Mouse (Mus musculus) liver, embryonic 16.5 days (tissue): ENCODE data around the gene Samd4b. TPM values are rescaled to one million over a fixed set of nuclear protein-coding genes. Genes with fewer than 3 reads are reported as not detected.
"Not testable (repeated sequence)": the region's sequence is repeated elsewhere in the genome, so short reads cannot be mapped to it uniquely, and the experiment has no call there.

Source experiments
- ATAC-seq: fragments of 200-750 bp; cut with Nextera tagmentation; 2 replicates; pipeline ENCODE4 v1.8.0; 2017; ENCODE audit warnings: low read depth, mild to moderate bottlenecking, moderate number of reproducible peaks, moderate library complexity
- H3K27ac ChIP-seq: fragments of 300-500 bp; sonication (generic); 2 replicates; pipeline ENCODE4 v1.5.1; 2014; ENCODE audit warnings: mild to moderate bottlenecking, low read length
- H3K27me3 ChIP-seq: fragments of 300-500 bp; sonication (generic); 2 replicates; pipeline ENCODE4 v1.6.1; 2014; ENCODE audit warnings: low read depth, low read length, mixed read lengths; ENCODE audit not compliant: control insufficient read depth, insufficient read depth
- H3K36me3 ChIP-seq: fragments of 300-500 bp; sonication (generic); 2 replicates; pipeline ENCODE4 v1.6.1; 2014; ENCODE audit warnings: mild to moderate bottlenecking; ENCODE audit not compliant: control insufficient read depth, insufficient read depth
- H3K4me1 ChIP-seq: fragments of 300-500 bp; sonication (generic); 2 replicates; pipeline ENCODE4 v1.6.1; 2014; ENCODE audit warnings: low read depth, low read length, mixed read lengths; ENCODE audit not compliant: control insufficient read depth
- H3K4me2 ChIP-seq: fragments of 300-500 bp; sonication (generic); 2 replicates; pipeline ENCODE4 v1.6.1; 2014; ENCODE audit warnings: low read depth, low read length, mixed read lengths
- H3K4me3 ChIP-seq: fragments of 300-500 bp; sonication (generic); 2 replicates; pipeline ENCODE4 v1.5.1; 2014; ENCODE audit warnings: low read depth, mild to moderate bottlenecking, low read length
- H3K9ac ChIP-seq: fragments of 300-500 bp; sonication (generic); 2 replicates; pipeline ENCODE4 v1.6.1; 2014; ENCODE audit warnings: low read depth, low read length
- H3K9me3 ChIP-seq: fragments of 300-500 bp; sonication (generic); replicated peaks from 2 replicates; pipeline ENCODE4 v1.6.1; 2016; ENCODE audit warnings: low read length; ENCODE audit not compliant: control insufficient read depth
- WGBS: fragments of 180-500 bp; shearing (Covaris S2); extraction: QIAGEN DNeasy Blood & Tissue Kit; methylation state at CpG from one replicate; pipeline ENCODE4 v1.1.7; 2014; ENCODE audit not compliant: insufficient replicate concordance; 5-methylcytosine and 5-hydroxymethylcytosine counted together
- polyA plus RNA-seq: library from polyadenylated mRNA; unstranded; fragments of >200 nt; fragmentation: Nextera tagmentation; extraction: Ambion mirVana; gene quantifications from 2 replicates; pipeline ENCODE4 v1.2.1, GENCODE M21; 2015

Samd4b gene
- polyA plus RNA-seq, 1 experiment from 2014 or later: 3.5 TPM

DNA sequence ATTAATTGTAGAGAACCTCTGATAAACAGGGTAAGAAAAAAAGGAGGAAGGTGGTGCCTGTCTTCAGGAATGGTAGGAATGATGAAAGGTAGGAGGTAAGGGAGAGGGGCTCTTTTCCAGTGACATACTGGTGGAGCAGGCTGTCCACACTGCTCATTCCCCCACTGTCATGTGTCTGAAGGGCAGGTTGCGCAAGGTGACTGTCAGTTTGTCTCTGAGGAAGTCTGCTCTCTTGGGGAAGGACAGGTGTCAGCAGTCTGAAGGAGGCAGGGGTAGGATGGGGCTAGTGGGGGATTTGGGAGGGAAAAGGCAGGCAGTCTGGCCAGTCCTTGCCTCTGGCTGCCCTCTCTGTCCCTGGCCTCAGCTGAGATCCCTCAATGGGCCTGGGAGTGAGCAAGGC, 196.9 kb downstream of the Samd4b start:
- ATAC-seq: 0 out of 2 replicates have a peak, but pooled peaks have one; percentile 38
- Histone ChIP-seq H3K27ac (peak overlapping the region; percentile 19; the same call in 1 of the 2 replicates), H3K4me2 (no peak overlapping the region), H3K4me3 (no peak overlapping the region), H3K36me3 (peaks cover 51% of the 10 kb centered on the region), H3K27me3 (no peaks in the 10 kb centered on the region), H3K9me3 (no peaks in the 10 kb centered on the region), H3K4me1 (no peaks in the 10 kb centered on the region; the same call in 1 of the 2 replicates), H3K9ac (no peak overlapping the region)
- 95% methylated on average over 1 of the region's 1 CpGs for WGBS

DNA sequence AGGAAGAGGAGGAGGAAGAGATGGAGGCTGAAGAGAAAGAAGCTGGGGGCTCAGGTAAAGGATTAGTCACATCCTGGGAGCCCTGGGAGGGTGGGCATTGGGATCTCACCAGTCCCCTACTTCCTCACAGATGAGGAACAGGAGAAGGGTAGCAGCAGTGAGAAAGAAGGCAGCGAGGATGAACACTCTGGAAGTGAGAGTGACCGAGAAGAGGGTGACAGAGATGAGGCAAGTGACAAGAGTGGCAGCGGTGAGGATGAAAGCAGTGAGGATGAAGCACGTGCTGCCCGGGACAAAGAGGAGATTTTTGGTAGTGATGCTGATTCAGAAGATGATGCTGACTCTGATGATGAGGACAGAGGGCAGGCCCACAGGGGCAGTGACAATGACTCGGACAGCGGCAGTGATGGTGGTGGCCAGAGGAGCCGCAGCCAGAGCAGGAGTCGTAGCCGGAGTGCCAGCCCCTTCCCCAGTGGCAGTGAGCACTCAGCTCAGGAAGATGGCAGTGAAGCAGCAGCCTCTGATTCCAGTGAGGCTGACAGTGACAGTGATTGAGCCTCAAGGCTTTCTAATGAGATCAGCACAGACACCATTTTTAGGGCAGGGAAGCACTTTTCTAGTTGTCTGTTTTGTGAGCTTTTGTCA, 199.1 kb downstream of the Samd4b start:
- H3K9me3 ChIP-seq: no peaks in the 10 kb centered on the region
- no peak overlapping the region for H3K9ac ChIP-seq
- peaks cover 45% of the 10 kb centered on the region for H3K36me3 ChIP-seq
- no peak for ATAC-seq
- no peak overlapping the region for H3K4me3 ChIP-seq
- H3K4me2 ChIP-seq: no peak overlapping the region
- H3K27me3 ChIP-seq: no peaks in the 10 kb centered on the region
- 85% methylated on average over 10 of the region's 10 CpGs for WGBS
- no peaks in the 10 kb centered on the region; the same call in none of the 2 replicates for H3K4me1 ChIP-seq
- H3K27ac ChIP-seq: no peak overlapping the region

DNA sequence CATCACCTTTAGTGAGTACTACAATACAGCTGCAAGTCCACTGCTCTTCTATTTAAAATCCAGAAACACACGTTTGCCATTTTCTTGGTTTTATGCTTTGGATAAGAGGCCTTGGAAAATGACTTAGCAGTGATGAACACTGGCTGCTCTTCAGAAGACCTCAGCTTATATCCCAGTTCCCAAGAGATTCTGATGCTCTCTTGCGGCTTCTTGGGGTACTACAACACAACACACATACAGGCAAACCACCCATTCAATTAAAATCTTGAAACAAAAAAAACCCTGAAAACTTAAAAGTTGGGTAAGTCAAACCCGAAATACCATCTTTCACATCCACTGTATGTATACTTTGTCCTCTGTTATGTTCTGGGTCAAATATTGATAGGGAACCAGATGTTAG, 199.9 kb downstream of the Samd4b start:
- H3K9ac ChIP-seq: no peak overlapping the region
- WGBS: 65% methylated on average over 3 of the region's 3 CpGs
- peaks cover 37% of the 10 kb centered on the region for H3K36me3 ChIP-seq

DNA sequence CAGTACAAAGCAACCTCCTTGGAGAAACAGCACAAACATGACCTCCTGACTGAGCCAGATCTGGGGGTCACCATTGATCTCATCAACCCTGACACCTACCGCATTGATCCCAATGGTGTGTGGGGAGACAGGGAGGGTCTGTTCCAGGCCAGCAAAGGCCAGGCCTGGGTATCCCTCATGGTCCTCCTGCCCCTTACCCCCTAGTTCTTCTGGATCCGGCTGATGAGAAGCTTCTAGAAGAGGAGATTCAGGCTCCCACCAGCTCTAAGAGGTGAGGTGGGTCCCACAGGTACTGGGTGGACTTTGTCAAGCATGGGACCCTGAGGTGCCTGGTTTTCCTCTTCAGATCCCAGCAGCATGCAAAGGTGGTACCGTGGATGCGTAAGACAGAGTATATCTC, 202.5 kb downstream of the Samd4b start:
- WGBS: 86% methylated on average over 4 of the region's 4 CpGs
- ATAC-seq: no peak
- H3K27ac ChIP-seq: no peak overlapping the region
- H3K4me1 ChIP-seq: peaks cover 14% of the 10 kb centered on the region
- no peak overlapping the region for H3K9ac ChIP-seq
- no peaks in the 10 kb centered on the region for H3K27me3 ChIP-seq
- no peaks in the 10 kb centered on the region for H3K9me3 ChIP-seq
- H3K36me3 ChIP-seq: peaks cover 26% of the 10 kb centered on the region
- H3K4me2 ChIP-seq: no peak overlapping the region
- H3K4me3 ChIP-seq: no peak overlapping the region

More for the DNA sequence above, 199.9 kb downstream of the Samd4b start:
- Histone ChIP-seq H3K27me3 (no peaks in the 10 kb centered on the region), H3K4me3 (no peak overlapping the region), H3K4me2 (no peak overlapping the region), H3K4me1 (peaks cover 4% of the 10 kb centered on the region), H3K9me3 (no peaks in the 10 kb centered on the region), H3K27ac (no peak overlapping the region)
- ATAC-seq: no peak

DNA sequence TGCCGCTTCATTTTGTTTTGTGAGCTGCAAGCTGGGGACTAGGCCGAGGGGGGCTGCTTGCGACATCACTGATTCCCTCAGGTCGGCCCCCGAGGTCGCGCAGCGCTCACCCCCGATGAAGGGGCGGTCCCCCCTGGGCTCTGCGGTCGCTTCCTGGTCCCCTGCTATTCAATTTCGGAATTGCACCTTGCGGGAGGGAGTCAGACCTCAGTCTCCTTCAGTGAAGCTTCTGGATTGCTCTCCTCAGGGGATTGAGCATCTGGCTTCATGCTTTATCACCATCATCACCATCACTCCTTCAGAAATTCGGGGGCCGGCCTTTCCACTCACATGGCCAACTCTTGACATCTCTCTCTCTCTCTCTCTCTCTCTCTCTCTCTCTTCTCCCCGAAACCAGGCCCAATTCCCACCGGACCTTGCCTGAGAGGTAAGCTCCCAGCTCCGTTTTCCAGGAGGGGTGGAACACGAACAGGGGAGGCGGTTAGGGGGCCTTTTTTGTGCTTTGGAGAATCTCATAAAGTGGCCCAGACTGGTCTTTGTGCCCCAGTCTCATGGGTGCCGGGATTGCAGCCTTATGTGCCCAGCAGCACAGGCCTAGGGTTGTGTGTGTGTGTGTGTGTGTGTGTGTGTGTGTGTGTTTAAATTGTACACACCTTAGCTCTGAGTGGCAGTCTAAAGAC, 204.5 kb downstream of the Samd4b start:
- Histone ChIP-seq H3K27me3 (no peaks in the 10 kb centered on the region), H3K36me3 (peaks cover 33% of the 10 kb centered on the region), H3K4me1 (peaks cover 14% of the 10 kb centered on the region), H3K4me3 (peak overlapping the region; percentile 82), H3K4me2 (peak overlapping the region; percentile 94), H3K9me3 (no peaks in the 10 kb centered on the region), H3K9ac (peak overlapping the region; percentile 81), H3K27ac (peak overlapping the region; percentile 71)
- 4% methylated on average over 22 of the region's 22 CpGs for WGBS
- no peak for ATAC-seq

DNA sequence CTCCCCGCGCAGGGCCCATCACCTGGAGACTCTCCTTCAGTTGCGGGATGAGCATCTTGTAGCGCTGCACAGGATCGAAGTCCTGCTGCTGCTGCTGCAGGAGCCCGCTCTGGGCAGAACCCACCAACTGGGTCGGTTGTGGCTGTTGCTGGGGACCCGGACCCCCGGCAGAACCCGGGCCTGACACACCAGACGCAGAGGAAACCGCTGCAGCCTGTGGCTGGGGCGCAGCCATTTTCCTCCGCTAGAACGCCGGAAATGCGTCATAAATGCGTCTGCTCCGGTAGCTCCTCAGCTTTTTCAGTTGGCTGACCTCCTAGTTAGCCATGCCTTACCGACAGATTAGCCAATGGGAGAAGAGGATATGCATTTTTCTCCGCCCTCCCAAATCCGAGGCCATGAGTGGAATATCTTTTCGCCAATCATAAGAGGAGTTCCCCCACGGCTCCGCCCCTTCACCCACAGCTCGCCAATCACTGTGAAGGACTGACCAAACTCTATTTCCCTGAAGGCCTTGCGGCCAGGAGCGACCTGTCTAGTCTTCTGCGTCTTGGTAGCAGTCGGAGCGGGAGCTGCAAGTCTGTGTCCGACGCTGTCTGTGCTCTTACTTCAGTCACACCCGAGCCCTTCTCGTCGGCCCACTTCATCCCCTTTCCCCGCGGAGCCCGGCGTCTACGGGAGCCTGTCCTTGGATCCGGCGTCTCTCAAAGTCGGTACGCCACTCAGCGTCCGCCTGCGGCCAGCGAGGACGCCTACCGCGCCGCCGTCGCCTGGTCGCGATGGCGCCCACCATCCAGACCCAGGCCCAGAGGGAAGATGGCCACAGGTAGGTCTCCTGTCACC, 205.3 kb downstream of the Samd4b start, which contains the start of the genes Med29 and Paf1:
Gene Med29, minus strand, starts transcription at position 280 of the 843 bp plus-strand sequence.
Gene Paf1, plus strand, starts transcription at position 523 of the 843 bp plus-strand sequence.
- H3K27ac ChIP-seq: peak within 1 kb of the TSS; percentile 71
- peaks cover 14% of the 10 kb centered on the region for H3K4me1 ChIP-seq
- peak within 1 kb of the TSS; percentile 82 for H3K4me3 ChIP-seq
- peak; percentile 97 for ATAC-seq
- H3K4me2 ChIP-seq: peak within 1 kb of the TSS; percentile 94
- no peaks in the 10 kb centered on the region for H3K9me3 ChIP-seq
- no peaks in the 10 kb centered on the region for H3K27me3 ChIP-seq
- peaks cover 32% of the 10 kb centered on the region for H3K36me3 ChIP-seq
- peak within 1 kb of the TSS; percentile 81 for H3K9ac ChIP-seq
- under 1% methylated on average over 58 of the region's 58 CpGs for WGBS

DNA sequence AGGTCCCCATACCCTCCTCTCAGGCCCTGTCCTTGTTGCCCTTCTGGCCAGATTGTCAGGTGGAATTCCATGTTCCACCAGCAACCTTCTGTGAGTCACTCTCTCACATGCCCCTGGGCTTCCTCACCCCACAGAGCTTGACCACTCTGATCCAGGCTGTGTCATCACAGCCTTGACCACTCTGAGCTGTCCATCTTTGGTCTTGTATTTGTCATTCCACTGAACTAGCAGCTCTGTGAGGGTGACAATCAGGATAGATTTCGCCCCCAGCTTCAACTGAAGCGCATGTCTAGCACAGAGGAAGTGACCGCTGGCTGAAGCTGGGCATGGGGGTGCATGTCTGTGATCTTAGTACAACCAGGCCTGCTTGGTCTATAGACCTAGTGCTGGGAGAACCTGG, 207.6 kb downstream of the Samd4b start:
- H3K9me3 ChIP-seq: no peaks in the 10 kb centered on the region
- no peak for ATAC-seq
- H3K9ac ChIP-seq: no peak overlapping the region
- peaks cover 16% of the 10 kb centered on the region for H3K36me3 ChIP-seq
- no peaks in the 10 kb centered on the region for H3K27me3 ChIP-seq
- H3K4me2 ChIP-seq: no peak overlapping the region
- H3K27ac ChIP-seq: no peak overlapping the region
- WGBS: 79% methylated on average over 3 of the region's 3 CpGs
- H3K4me3 ChIP-seq: no peak overlapping the region
- peaks cover 24% of the 10 kb centered on the region for H3K4me1 ChIP-seq

DNA sequence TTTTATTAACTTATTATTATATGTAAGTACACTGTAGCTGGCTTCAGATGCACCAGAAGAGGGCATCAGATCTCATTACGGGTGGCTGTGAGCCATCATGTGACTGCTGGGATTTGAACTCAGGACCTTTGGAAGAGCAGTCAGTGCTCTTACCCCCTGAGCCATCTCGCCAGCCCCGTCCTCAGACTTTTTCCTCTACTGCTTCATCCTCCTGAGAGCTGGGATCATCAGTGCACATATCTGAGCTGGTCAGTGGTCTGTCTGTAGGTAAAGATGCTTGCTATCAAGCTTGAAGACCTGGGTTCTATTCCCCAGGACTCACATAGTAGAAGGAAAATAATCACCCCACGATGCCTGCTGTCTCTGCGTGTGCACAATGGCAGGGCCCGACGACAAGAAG, 210.6 kb downstream of the Samd4b start:
- not testable (repeated sequence) for H3K27me3 ChIP-seq, H3K27ac ChIP-seq, H3K9me3 ChIP-seq, H3K9ac ChIP-seq, H3K4me2 ChIP-seq, H3K4me3 ChIP-seq, ATAC-seq
- peaks cover 13% of the 10 kb centered on the region for H3K36me3 ChIP-seq
- WGBS: 73% methylated on average over 7 of the region's 7 CpGs
- H3K4me1 ChIP-seq: peaks cover 46% of the 10 kb centered on the region
